Mouse (Mus musculus): ENCODE measurements at regions not wholly inside any gene's neighbourhood (a gene's known extent, or its start where the extent isn't known, plus 50 kb on each side); places are given as distances from the start of the nearest gene placed in this dataset.

- 87% methylated on average over 19 of the region's 19 CpGs for WGBS
- no peak overlapping the region for H3K9ac ChIP-seq
- no peak overlapping the region for H3K4me3 ChIP-seq
- H3K4me1 ChIP-seq (replicated peaks), result peaks cover 8% of the 10 kb centered on the region
- ATAC-seq (ENCODE audit: low FRiP score), result no peak
- no peak overlapping the region for H3K27ac ChIP-seq
- no peaks in the 10 kb centered on the region for H3K27me3 ChIP-seq
- H3K36me3 ChIP-seq, result no peaks in the 10 kb centered on the region
- H3K9me3 ChIP-seq, result no peaks in the 10 kb centered on the region
- H3K4me2 ChIP-seq, result no peak overlapping the region
Observed at GRCm38 (mm10) chr14:76279561-76279960, 135.2 kb upstream of the Tsc22d1 start.

- 25% methylated on average over 5 of the region's 5 CpGs for WGBS
- Histone ChIP-seq H3K9me3 (no peaks in the 10 kb centered on the region), H3K4me1 (replicated peaks) (peaks cover 8% of the 10 kb centered on the region), H3K9ac (no peak overlapping the region), H3K27ac (peak overlapping the region; percentile 14; the same call in 1 of the 2 replicates), H3K4me3 (no peak overlapping the region), H3K4me2 (no peak overlapping the region), H3K36me3 (no peaks in the 10 kb centered on the region), H3K27me3 (no peaks in the 10 kb centered on the region)
- no peak; the same call in 1 of the 2 replicates for ATAC-seq (ENCODE audit: low FRiP score)
Observed at GRCm38 (mm10) chr14:76281867-76282266, 132.9 kb upstream of the Tsc22d1 start.

GRCm38 (mm10) chr14:76287768-76288167 lies 127.0 kb upstream of the Tsc22d1 start:
- H3K36me3 ChIP-seq, result no peaks in the 10 kb centered on the region
- WGBS, result 94% methylated on average over 8 of the region's 8 CpGs
- H3K27me3 ChIP-seq, result no peaks in the 10 kb centered on the region

GRCm38 (mm10) chr14:76290401-76291018 lies 124.3 kb upstream of the Tsc22d1 start:
- Histone ChIP-seq H3K4me2 (no peak overlapping the region), H3K27me3 (no peaks in the 10 kb centered on the region), H3K9me3 (no peaks in the 10 kb centered on the region), H3K4me1 (replicated peaks) (no peaks in the 10 kb centered on the region), H3K36me3 (no peaks in the 10 kb centered on the region), H3K27ac (no peak overlapping the region), H3K9ac (no peak overlapping the region), H3K4me3 (no peak overlapping the region)
- WGBS, result 42% methylated on average over 9 of the region's 9 CpGs
- ATAC-seq (ENCODE audit: low FRiP score), result no peak

More at GRCm38 (mm10) chr14:76287768-76288167, 127.0 kb upstream of the Tsc22d1 start:
- Histone ChIP-seq H3K27ac (no peak overlapping the region), H3K9me3 (no peaks in the 10 kb centered on the region), H3K4me3 (no peak overlapping the region), H3K9ac (no peak overlapping the region), H3K4me1 (replicated peaks) (no peaks in the 10 kb centered on the region), H3K4me2 (no peak overlapping the region)
- ATAC-seq (ENCODE audit: low FRiP score), result no peak

- H3K4me2 ChIP-seq, result no peak overlapping the region
- H3K9me3 ChIP-seq, result no peaks in the 10 kb centered on the region
- H3K9ac ChIP-seq, result no peak overlapping the region
- H3K4me3 ChIP-seq, result no peak overlapping the region
- no peak for ATAC-seq (ENCODE audit: low FRiP score)
- no peaks in the 10 kb centered on the region for H3K27me3 ChIP-seq
- 79% methylated on average over 4 of the region's 4 CpGs for WGBS
- no peak overlapping the region for H3K27ac ChIP-seq
- no peaks in the 10 kb centered on the region for H3K36me3 ChIP-seq
- no peaks in the 10 kb centered on the region for H3K4me1 ChIP-seq (replicated peaks)
Observed at GRCm38 (mm10) chr14:76292211-76292610, 122.5 kb upstream of the Tsc22d1 start.

- Histone ChIP-seq H3K9me3 (no peaks in the 10 kb centered on the region), H3K27ac (no peak overlapping the region), H3K4me1 (replicated peaks) (no peaks in the 10 kb centered on the region), H3K9ac (no peak overlapping the region), H3K4me2 (no peak overlapping the region), H3K4me3 (no peak overlapping the region), H3K36me3 (no peaks in the 10 kb centered on the region), H3K27me3 (no peaks in the 10 kb centered on the region)
- no peak for ATAC-seq (ENCODE audit: low FRiP score)
- WGBS, result 93% methylated on average over 18 of the region's 18 CpGs
Observed at GRCm38 (mm10) chr14:76295411-76296169, 119.2 kb upstream of the Tsc22d1 start.

GRCm38 (mm10) chr14:76297864-76298263 lies 116.9 kb upstream of the Tsc22d1 start:
- no peaks in the 10 kb centered on the region for H3K9me3 ChIP-seq
- no peak for ATAC-seq (ENCODE audit: low FRiP score)

GRCm38 (mm10) chr14:76302322-76302991 lies 112.3 kb upstream of the Tsc22d1 start:
- no peaks in the 10 kb centered on the region for H3K36me3 ChIP-seq
- no peak for ATAC-seq (ENCODE audit: low FRiP score)
- no peaks in the 10 kb centered on the region for H3K4me1 ChIP-seq (replicated peaks)
- H3K27me3 ChIP-seq, result no peaks in the 10 kb centered on the region
- H3K4me2 ChIP-seq, result no peak overlapping the region
- no peaks in the 10 kb centered on the region for H3K9me3 ChIP-seq
- H3K9ac ChIP-seq, result no peak overlapping the region
- no peak overlapping the region for H3K4me3 ChIP-seq
- WGBS, result 81% methylated on average over 11 of the region's 11 CpGs
- no peak overlapping the region for H3K27ac ChIP-seq

More at GRCm38 (mm10) chr14:76297864-76298263, 116.9 kb upstream of the Tsc22d1 start:
- H3K9ac ChIP-seq, result no peak overlapping the region
- H3K27me3 ChIP-seq, result no peaks in the 10 kb centered on the region
- H3K27ac ChIP-seq, result no peak overlapping the region
- no peak overlapping the region for H3K4me2 ChIP-seq
- H3K4me1 ChIP-seq (replicated peaks), result no peaks in the 10 kb centered on the region
- H3K36me3 ChIP-seq, result no peaks in the 10 kb centered on the region
- no peak overlapping the region for H3K4me3 ChIP-seq
- WGBS, result 96% methylated on average over 5 of the region's 5 CpGs

GRCm38 (mm10) chr14:76307603-76308002 lies 107.2 kb upstream of the Tsc22d1 start:
- H3K4me2 ChIP-seq, result no peak overlapping the region
- H3K9me3 ChIP-seq, result no peaks in the 10 kb centered on the region
- no peaks in the 10 kb centered on the region for H3K36me3 ChIP-seq
- H3K9ac ChIP-seq, result no peak overlapping the region
- no peak overlapping the region for H3K4me3 ChIP-seq
- ATAC-seq (ENCODE audit: low FRiP score), result no peak
- no peak overlapping the region for H3K27ac ChIP-seq
- peaks cover 16% of the 10 kb centered on the region for H3K4me1 ChIP-seq (replicated peaks)
- 64% methylated on average over 2 of the region's 2 CpGs for WGBS
- H3K27me3 ChIP-seq, result no peaks in the 10 kb centered on the region

- H3K4me1 ChIP-seq (replicated peaks), result peaks cover 23% of the 10 kb centered on the region
- H3K4me2 ChIP-seq, result peak overlapping the region; percentile 50
- ATAC-seq (ENCODE audit: low FRiP score), result no peak
- peak overlapping the region; percentile 28 for H3K4me3 ChIP-seq
- H3K27me3 ChIP-seq, result no peaks in the 10 kb centered on the region
- peak overlapping the region; percentile 52 for H3K27ac ChIP-seq
- WGBS, result 19% methylated on average over 12 of the region's 12 CpGs
- no peaks in the 10 kb centered on the region for H3K36me3 ChIP-seq
- H3K9ac ChIP-seq, result peak overlapping the region; percentile 56
- H3K9me3 ChIP-seq, result no peaks in the 10 kb centered on the region
Observed at GRCm38 (mm10) chr14:76308188-76308812, 106.5 kb upstream of the Tsc22d1 start.

- Histone ChIP-seq H3K4me3 (no peak overlapping the region), H3K9ac (no peak overlapping the region), H3K27me3 (no peaks in the 10 kb centered on the region), H3K27ac (no peak overlapping the region), H3K4me2 (no peak overlapping the region), H3K4me1 (replicated peaks) (peaks cover 32% of the 10 kb centered on the region), H3K9me3 (no peaks in the 10 kb centered on the region), H3K36me3 (no peaks in the 10 kb centered on the region)
- no peak for ATAC-seq (ENCODE audit: low FRiP score)
- WGBS, result 84% methylated on average over 4 of the region's 4 CpGs
Observed at GRCm38 (mm10) chr14:76309606-76310005, 105.2 kb upstream of the Tsc22d1 start.

- Histone ChIP-seq H3K27me3 (no peaks in the 10 kb centered on the region), H3K9ac (no peak overlapping the region), H3K9me3 (no peaks in the 10 kb centered on the region), H3K4me1 (replicated peaks) (peaks cover 32% of the 10 kb centered on the region), H3K4me3 (no peak overlapping the region), H3K4me2 (no peak overlapping the region), H3K27ac (no peak overlapping the region), H3K36me3 (no peaks in the 10 kb centered on the region)
- WGBS, result 68% methylated on average over 6 of the region's 6 CpGs
- peak; percentile 53; the same call in 1 of the 2 replicates for ATAC-seq (ENCODE audit: low FRiP score)
Observed at GRCm38 (mm10) chr14:76310278-76310677, 104.5 kb upstream of the Tsc22d1 start.
